Comparison of ENCODE assay signal across 18 mouse cellular contexts in the genomic region with DNA sequence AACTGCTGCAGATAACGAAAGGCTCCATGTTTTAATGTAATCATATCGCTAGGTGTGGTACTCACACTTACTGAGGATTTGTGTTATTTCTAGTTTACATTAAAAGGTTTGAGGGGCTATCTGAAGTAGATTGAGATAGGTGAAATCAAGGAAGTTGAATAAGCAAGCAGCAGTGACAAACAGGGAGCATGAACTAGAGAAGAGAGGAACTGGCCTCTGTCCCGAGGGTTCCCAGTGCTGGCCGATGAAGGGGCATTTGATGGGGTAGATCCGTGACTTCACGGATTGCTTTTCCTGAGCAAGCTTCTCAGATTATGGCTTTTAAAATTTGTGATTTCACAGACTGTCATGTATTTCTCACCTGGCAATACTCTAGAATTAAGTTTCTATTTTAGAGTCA.
"Had no signal": no experiment of that assay in that cellular context is flagged by ENCODE, and none has a peak within 500 bp of the region (broad histone marks: within the 10 kb centered on the region; RNA-seq: fewer than 3 reads in every experiment).

No protein-coding gene starts in this region.

- H3K4me2 ChIP-seq: liver, embryonic 11.5 days; lung, embryonic 15.5 days; midbrain, embryonic 12.5 days; neural tube, embryonic 13.5 days; stomach, embryonic 15.5 days had no signal

- H3K27me3 ChIP-seq: lung, embryonic 15.5 days; midbrain, embryonic 12.5 days; neural tube, embryonic 13.5 days; stomach, embryonic 15.5 days had no signal

- H3K27ac ChIP-seq: kidney, postnatal 0 days; liver, embryonic 14.5 days; midbrain, embryonic 12.5 days; neural tube, embryonic 13.5 days; stomach, embryonic 15.5 days had no signal

- ATAC-seq: midbrain, embryonic 16.5 days had no signal

- H3K9ac ChIP-seq: liver, embryonic 14.5 days; lung, embryonic 15.5 days; midbrain, embryonic 12.5 days; neural tube, embryonic 13.5 days; stomach, embryonic 15.5 days had no signal

- H3K4me3 ChIP-seq: layer of hippocampus, adult 2 months; lung, embryonic 15.5 days; midbrain, embryonic 12.5 days; myocyte; neural tube, embryonic 13.5 days; stomach, embryonic 15.5 days had no signal

- DNase-seq: kidney, adult 2 months; kidney, postnatal 25 days; layer of hippocampus, adult 9-11 months; lung, adult 18-20 months; retina, postnatal 1 day; right cerebral cortex, postnatal 25 days; spleen, adult 18-20 months; thymus, postnatal 25 days had no signal

- H3K9me3 ChIP-seq: lung, embryonic 15.5 days; neural tube, embryonic 13.5 days had no signal

- H3K36me3 ChIP-seq: lung, embryonic 15.5 days; midbrain, embryonic 12.5 days; stomach, embryonic 15.5 days had no signal
